In genomic region chr16:32683343-32683742, GRCm38 (mm10) we compare ENCODE assay signal across 8 mouse cellular contexts. TPM values are rescaled to one million over a fixed set of nuclear protein-coding genes. Genes with fewer than 3 reads are reported as not detected.
DNase-seq lines count a peak whose midpoint lies in the region; ATAC-seq and TF ChIP-seq lines count a peak whose summit lies in the region.

No protein-coding gene starts in this region.

- H3K4me1 ChIP-seq in forebrain, embryonic 16.5 days (replicated peaks; ENCODE audit: control insufficient read depth, insufficient read depth, low read length) = no peaks in the 10 kb centered on the region
- H3K4me1 ChIP-seq in liver, embryonic 14.5 days (replicated peaks; ENCODE audit: control insufficient read depth in 2 of 2, insufficient read depth in 2 of 2, low read length in 1 of 2) = peaks cover 0 to 3% of the 10 kb centered on the region in 2 experiments; a peak in 1 of 4 replicates

- H3K36me3 ChIP-seq in forebrain, embryonic 16.5 days (ENCODE audit: control insufficient read depth, insufficient read depth) = peaks cover 14% of the 10 kb centered on the region; the same call in 1 of the 2 replicates
- peaks cover 6% of the 10 kb centered on the region for H3K36me3 ChIP-seq in liver, embryonic 14.5 days (replicated peaks; ENCODE audit: control insufficient read depth, insufficient read depth, low read depth)

- DNase-seq in gastrocnemius, adult 2 months = peak; percentile 36
- no peak for DNase-seq in gastrocnemius, adult 8-10 months (ENCODE audit: low spot score in 2 of 2)
- peak; percentile 57 for DNase-seq in A20 (ENCODE audit: low read depth, low spot score)
- peak; percentile 69 for DNase-seq in adipocyte (ENCODE audit: low spot score)
- DNase-seq in liver, embryonic 14.5 days (ENCODE audit: low read depth in 3 of 3, low spot score in 3 of 3) = peak in 1 of 3 experiments; percentile 35
- peak; percentile 74 for DNase-seq in retina, postnatal 1 day
- DNase-seq in Muller cell, postnatal 12 days (ENCODE audit: inconsistent ontology term) = no peak

- H3K4me2 ChIP-seq in forebrain, embryonic 16.5 days (ENCODE audit: low read length) = no peak overlapping the region
- no peak overlapping the region for H3K4me2 ChIP-seq in liver, embryonic 14.5 days (ENCODE audit: low read depth)

- peak; percentile 34; the same call in 1 of the 2 replicates for ATAC-seq in forebrain, embryonic 16.5 days
- ATAC-seq in liver, embryonic 14.5 days (ENCODE audit: insufficient read depth) = no peak

- no peak for TF ChIP-seq EP300 in liver, embryonic 14.5 days (IDR thresholded peaks at IDR 0.05; ENCODE audit: low read depth)

- WGBS in forebrain, embryonic 16.5 days = 50% methylated on average over 5 of the region's 5 CpGs
- 49% methylated on average over 5 of the region's 5 CpGs for WGBS in liver, embryonic 14.5 days (ENCODE audit: insufficient replicate concordance)

- H3K27me3 ChIP-seq in forebrain, embryonic 16.5 days (replicated peaks; ENCODE audit: control insufficient read depth, insufficient read depth, low read length) = no peaks in the 10 kb centered on the region
- H3K27me3 ChIP-seq in liver, embryonic 14.5 days (ENCODE audit: control insufficient read depth, insufficient read depth, low read length) = no peaks in the 10 kb centered on the region

- H3K9ac ChIP-seq in forebrain, embryonic 16.5 days (replicated peaks; ENCODE audit: low read depth, low read length) = no peak overlapping the region
- no peak overlapping the region for H3K9ac ChIP-seq in liver, embryonic 14.5 days (replicated peaks)

- H3K4me3 ChIP-seq in gastrocnemius, adult 2 months = no peak overlapping the region
- H3K4me3 ChIP-seq in forebrain, embryonic 16.5 days (replicated peaks; ENCODE audit: low read length) = no peak overlapping the region
- H3K4me3 ChIP-seq in liver, embryonic 14.5 days (ENCODE audit: insufficient read depth in 1 of 2, low read depth in 2 of 2, low read length in 2 of 2) = no peak overlapping the region

- intact Hi-C loops in gastrocnemius, adult 2 months (cut with DNase I) = loop anchor here (2.0 kb wide), 1 partner anchor 175 kb away; no protein-coding TSS in a partner anchor

- peak overlapping the region; percentile 65 for H3K27ac ChIP-seq in gastrocnemius, adult 2 months
- H3K27ac ChIP-seq in forebrain, embryonic 16.5 days (ENCODE audit: low read length) = no peak overlapping the region
- no peak overlapping the region for H3K27ac ChIP-seq in liver, embryonic 14.5 days

- H3K9me3 ChIP-seq in forebrain, embryonic 16.5 days (ENCODE audit: control insufficient read depth, low read length) = no peaks in the 10 kb centered on the region
- no peaks in the 10 kb centered on the region for H3K9me3 ChIP-seq in liver, embryonic 14.5 days (ENCODE audit: control insufficient read depth, low read length)

- TF ChIP-seq CTCF in gastrocnemius, adult 2 months (IDR thresholded peaks at IDR 0.05) = peak; percentile 80
- TF ChIP-seq CTCF in liver, embryonic 14.5 days (IDR thresholded peaks at IDR 0.05; ENCODE audit: low read depth) = peak; percentile 85

RNA-seq across cellular contexts. Expression of gene Tnk2, which starts 39.7 kb away (rescaled TPM):
- total RNA-seq in gastrocnemius, adult 2 months (2021) = 10 to 100 TPM; 48.4 to 54.4 TPM
- total RNA-seq in gastrocnemius, adult 8-10 months (2022) = 10 to 100 TPM; 43.7 to 58.1 (median 46.2) TPM
- 15.0 and 21.9 TPM in 2 replicates for polyA plus RNA-seq in forebrain, embryonic 16.5 days (2015; fragmentation: Nextera tagmentation; extraction: Ambion mirVana)
- 15.3 and 19.4 TPM in 2 replicates for polyA plus RNA-seq in liver, embryonic 14.5 days (2012; rRNA removed)
- polyA plus RNA-seq in liver, embryonic 14.5 days (2014; fragmentation: Nextera tagmentation; extraction: Ambion mirVana) = 3.8 and 4.6 TPM in 2 replicates

RNA-seq across cellular contexts. Expression of gene Muc4, which starts 52.3 kb away (rescaled TPM):
- under 1 TPM in 1 of 2 experiments, not detected in 1; 0.22 TPM for total RNA-seq in gastrocnemius, adult 2 months (2021)
- under 1 TPM in 2 of 4 experiments, not detected in 2; 0.05 to 0.38 TPM for total RNA-seq in gastrocnemius, adult 8-10 months (2022)
- not detected in 2 replicates for polyA plus RNA-seq in forebrain, embryonic 16.5 days (2015; fragmentation: Nextera tagmentation; extraction: Ambion mirVana)
- polyA plus RNA-seq in liver, embryonic 14.5 days (2012; rRNA removed) = 0.63 and 0.71 TPM in 2 replicates
- 0.76 and 0.79 TPM in 2 replicates for polyA plus RNA-seq in liver, embryonic 14.5 days (2014; fragmentation: Nextera tagmentation; extraction: Ambion mirVana)

Comparison
In these comparisons a context has a peak if more than half of its experiments do, and no peak if none do; other contexts are left out.
1. DNase-seq: peak in gastrocnemius, adult 2 months (single experiment), A20 (single experiment), adipocyte (single experiment) and retina, postnatal 1 day (single experiment); none in gastrocnemius, adult 8-10 months (0 of 2) and Muller cell, postnatal 12 days (single experiment).